Mouse (Mus musculus): ENCODE measurements around the gene Rbp3.
A peak's percentile ranks its signal among the peaks of the same experiment; 100 is the strongest.

- TF ChIP-seq CTCF (IDR thresholded peaks at IDR 0.05) (0 out of 2 replicates have a peak, but pooled peaks have one; percentile 2), EP300 (IDR thresholded peaks at IDR 0.05; ENCODE audit: insufficient read depth, low read depth, low read length) (no peak)
Observed at GRCm38 (mm10) chr14:33923168-33924070, 30.4 kb upstream of the Rbp3 start, which contains the start of gene Gdf10.

Measured in heart, adult 2 months (tissue).